Mouse (Mus musculus) forebrain, embryonic 14.5 days (tissue): ENCODE measurements at regions not wholly inside any gene's neighbourhood (a gene's known extent, or its start where the extent isn't known, plus 50 kb on each side); places are given as distances from the start of the nearest gene placed in this dataset.

Experiments used
- ATAC-seq: fragments of 200-750 bp; cut with Nextera tagmentation; 2 replicates; pipeline ENCODE4 v1.8.0; 2017; ENCODE audit warnings: mild to moderate bottlenecking, moderate library complexity
- DNase-seq: peaks from one replicate; pipeline ENCODE4 v3.0.0-alpha.2; 2015; ENCODE audit warnings: low spot score
- H3K27ac ChIP-seq: fragments of 300-500 bp; sonication (generic); 2 replicates; pipeline ENCODE4 v1.5.1; 2014; ENCODE audit warnings: low read depth, mild to moderate bottlenecking, control low read depth, low read length, moderate library complexity
- H3K27me3 ChIP-seq: fragments of 300-500 bp; sonication (generic); replicated peaks from 2 replicates; pipeline ENCODE4 v1.6.1; 2014; ENCODE audit warnings: low read length, control low read depth, mixed read lengths; ENCODE audit not compliant: control insufficient read depth, insufficient read depth
- H3K36me3 ChIP-seq: fragments of 300-500 bp; sonication (generic); 2 replicates; pipeline ENCODE4 v1.6.1; 2014; ENCODE audit warnings: low read length, control low read depth; ENCODE audit not compliant: control insufficient read depth, insufficient read depth
- H3K4me1 ChIP-seq: fragments of 300-500 bp; sonication (generic); 2 replicates; pipeline ENCODE4 v1.6.1; 2014; ENCODE audit warnings: antibody characterized with exemption, low read length, control low read depth; ENCODE audit not compliant: control insufficient read depth, insufficient read depth
- H3K4me2 ChIP-seq: fragments of 300-500 bp; sonication (generic); 2 replicates; pipeline ENCODE4 v1.6.1; 2014; ENCODE audit warnings: mild to moderate bottlenecking, control low read depth, low read length
- H3K4me3 ChIP-seq: fragments of 300-500 bp; sonication (generic); 2 replicates; pipeline ENCODE4 v1.5.1; 2014; ENCODE audit warnings: low read depth, low read length, control low read depth
- H3K9ac ChIP-seq: fragments of 300-500 bp; sonication (generic); 2 replicates; pipeline ENCODE4 v1.6.1; 2014; ENCODE audit warnings: mild to moderate bottlenecking, low read length, control low read depth, moderate library complexity
- H3K9me3 ChIP-seq: fragments of 300-500 bp; sonication (generic); replicated peaks from 2 replicates; pipeline ENCODE4 v1.6.1; 2016; ENCODE audit warnings: low read length, control low read depth, mixed read lengths; ENCODE audit not compliant: control insufficient read depth
- WGBS: fragments of 180-500 bp; shearing (Covaris S2); extraction: QIAGEN DNeasy Blood & Tissue Kit; methylation state at CpG from one replicate; pipeline ENCODE4 v1.1.7; 2014; 5-methylcytosine and 5-hydroxymethylcytosine counted together

GRCm38 (mm10) chr7:66478106-66478505 is 50.8 kb upstream of the Aldh1a3 start:
- DNase-seq (peak; percentile 27), ATAC-seq (no peak)
- H3K27me3 ChIP-seq = no peaks in the 10 kb centered on the region
- no peak overlapping the region for H3K9ac ChIP-seq
- no peaks in the 10 kb centered on the region for H3K9me3 ChIP-seq
- H3K27ac ChIP-seq = no peak overlapping the region
- 48% methylated on average over 7 of the region's 7 CpGs for WGBS
- H3K36me3 ChIP-seq = no peaks in the 10 kb centered on the region
- no peak overlapping the region for H3K4me2 ChIP-seq
- H3K4me3 ChIP-seq = no peak overlapping the region
- H3K4me1 ChIP-seq = 0 out of 2 replicates have a peak, but pooled peaks cover 2% of the 10 kb centered on the region

- ATAC-seq (no peak), DNase-seq (no peak)
- Histone ChIP-seq H3K27me3 (no peaks in the 10 kb centered on the region), H3K27ac (no peak overlapping the region), H3K4me3 (no peak overlapping the region), H3K4me1 (0 out of 2 replicates have a peak, but pooled peaks cover 2% of the 10 kb centered on the region), H3K9ac (no peak overlapping the region), H3K9me3 (no peaks in the 10 kb centered on the region), H3K4me2 (no peak overlapping the region), H3K36me3 (no peaks in the 10 kb centered on the region)
- 79% methylated on average over 5 of the region's 5 CpGs for WGBS
Measured at GRCm38 (mm10) chr7:66477475-66477874, 50.2 kb upstream of the Aldh1a3 start.
